Mouse (Mus musculus) liver, embryonic 15.5 days (tissue): ENCODE data around the gene Pdzph1. TPM values are rescaled to one million over a fixed set of nuclear protein-coding genes. Genes with fewer than 3 reads are reported as not detected.

ENCODE experiments used
- ATAC-seq: fragments of 200-750 bp; cut with Nextera tagmentation; 2 replicates; pipeline ENCODE4 v1.8.0; 2017; ENCODE audit warnings: moderate number of reproducible peaks, mild to moderate bottlenecking, moderate library complexity; ENCODE audit not compliant: insufficient read depth
- H3K27ac ChIP-seq: fragments of 300-500 bp; sonication (generic); replicated peaks from 2 replicates; pipeline ENCODE4 v1.5.1; 2015; ENCODE audit warnings: mild to moderate bottlenecking, inconsistent platforms
- H3K27me3 ChIP-seq: fragments of 300-500 bp; sonication (generic); 2 replicates; pipeline ENCODE4 v1.6.1; 2015; ENCODE audit warnings: mild to moderate bottlenecking, inconsistent platforms
- H3K36me3 ChIP-seq: fragments of 300-500 bp; sonication (generic); replicated peaks from 2 replicates; pipeline ENCODE4 v1.6.1; 2015; ENCODE audit warnings: moderate library complexity, mild to moderate bottlenecking, inconsistent platforms
- H3K4me1 ChIP-seq: fragments of 300-500 bp; sonication (generic); replicated peaks from 2 replicates; pipeline ENCODE4 v1.6.1; 2015; ENCODE audit warnings: inconsistent platforms
- H3K4me2 ChIP-seq: fragments of 300-500 bp; sonication (generic); 2 replicates; pipeline ENCODE4 v1.6.1; 2015; ENCODE audit warnings: moderate library complexity, mild to moderate bottlenecking, inconsistent platforms
- H3K4me3 ChIP-seq: fragments of 300-500 bp; sonication (generic); replicated peaks from 2 replicates; pipeline ENCODE4 v1.5.1; 2015; ENCODE audit warnings: mild to moderate bottlenecking, inconsistent platforms
- H3K9ac ChIP-seq: fragments of 300-500 bp; sonication (generic); 2 replicates; pipeline ENCODE4 v1.6.1; 2015; ENCODE audit warnings: moderate library complexity, mild to moderate bottlenecking, inconsistent platforms
- H3K9me3 ChIP-seq: fragments of 300-500 bp; sonication (generic); replicated peaks from 2 replicates; pipeline ENCODE4 v1.6.1; 2016; ENCODE audit warnings: inconsistent platforms
- WGBS: fragments of 180-500 bp; shearing (Covaris S2); methylation state at CpG from one replicate; pipeline ENCODE4 v1.1.7; 2015; ENCODE audit warnings: mixed read lengths; ENCODE audit not compliant: insufficient replicate concordance; 5-methylcytosine and 5-hydroxymethylcytosine counted together
- polyA plus RNA-seq: library from polyadenylated mRNA; unstranded; fragments of >200 nt; fragmentation: Nextera tagmentation; extraction: Ambion mirVana; gene quantifications from 2 replicates; pipeline ENCODE4 v1.2.1, GENCODE M21; 2015

The Pdzph1 gene
- polyA plus RNA-seq, 1 experiment from 2014 or later, result 0.31 TPM

DNA sequence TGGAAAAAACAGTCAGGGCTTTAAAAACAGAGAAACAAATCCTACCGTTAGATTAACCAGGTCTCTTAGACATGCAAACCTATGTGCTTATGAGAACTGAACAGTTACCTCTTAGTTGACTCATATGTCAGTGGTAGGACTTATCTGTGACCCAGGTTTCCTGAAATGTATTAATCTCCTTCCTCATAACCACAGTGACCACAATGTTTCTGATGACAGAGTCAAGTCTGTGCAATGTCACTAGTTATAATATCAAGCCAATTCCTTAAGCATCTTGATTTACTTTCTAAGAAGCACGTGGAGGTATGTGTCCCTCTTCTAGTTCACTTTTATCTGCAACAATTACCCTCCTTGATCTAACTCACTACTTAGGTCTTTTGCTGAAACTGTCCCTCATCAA lies 68.4 kb downstream of the Pdzph1 start:
- no peaks in the 10 kb centered on the region for H3K27me3 ChIP-seq
- H3K9me3 ChIP-seq, result no peaks in the 10 kb centered on the region
- H3K36me3 ChIP-seq, result no peaks in the 10 kb centered on the region
- no peak overlapping the region for H3K4me2 ChIP-seq
- H3K4me1 ChIP-seq, result peaks cover 33% of the 10 kb centered on the region
- no peak overlapping the region for H3K4me3 ChIP-seq
- no peak for ATAC-seq
- no peak overlapping the region for H3K27ac ChIP-seq
- WGBS, result 9% methylated on average over 2 of the region's 2 CpGs
- no peak overlapping the region for H3K9ac ChIP-seq

DNA sequence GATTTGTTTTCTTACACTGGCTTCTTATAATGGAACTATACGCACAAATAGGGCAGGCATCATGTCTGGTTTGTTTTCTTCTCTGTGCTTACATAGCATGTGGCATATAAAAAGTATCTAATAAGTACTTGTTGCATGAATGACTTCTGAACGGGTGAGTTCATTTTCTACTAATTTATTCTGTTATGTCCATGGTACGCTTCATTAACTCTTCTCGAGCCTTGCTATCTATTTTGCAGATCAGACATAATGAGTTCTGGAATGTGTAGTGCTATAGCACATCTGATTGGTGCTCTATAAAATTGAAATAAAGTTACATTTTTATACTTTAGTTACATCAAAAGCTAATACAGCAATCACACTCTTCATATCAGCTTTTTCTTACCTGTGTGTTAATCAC lies 71.2 kb downstream of the Pdzph1 start:
- Histone ChIP-seq H3K9me3 (no peaks in the 10 kb centered on the region), H3K9ac (no peak overlapping the region), H3K27ac (no peak overlapping the region), H3K4me3 (no peak overlapping the region), H3K4me2 (no peak overlapping the region), H3K4me1 (peaks cover 24% of the 10 kb centered on the region), H3K36me3 (no peaks in the 10 kb centered on the region), H3K27me3 (no peaks in the 10 kb centered on the region)
- WGBS, result 61% methylated on average over 4 of the region's 4 CpGs
- ATAC-seq, result no peak

DNA sequence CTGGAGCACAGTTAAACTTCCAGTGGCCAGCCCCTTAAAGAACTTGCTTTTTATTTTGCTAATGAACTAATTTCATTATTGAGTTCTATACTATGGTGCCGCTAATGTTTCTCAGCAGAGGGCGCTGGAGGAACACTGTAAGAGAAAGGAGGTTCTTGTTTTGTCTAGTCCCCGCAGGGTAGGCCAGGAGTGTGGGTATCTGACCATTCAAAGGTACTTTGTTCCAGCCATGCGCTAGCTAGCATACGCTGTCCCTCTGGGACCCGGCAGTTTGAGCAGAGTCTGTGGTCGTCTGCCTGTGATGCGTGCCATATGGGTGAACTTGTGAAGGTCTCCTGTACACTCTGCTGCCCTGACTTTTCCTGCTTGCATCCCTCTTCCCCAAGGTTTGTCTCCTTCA lies 72.1 kb downstream of the Pdzph1 start:
- 6% methylated on average over 8 of the region's 8 CpGs for WGBS
- H3K36me3 ChIP-seq, result no peaks in the 10 kb centered on the region
- H3K9ac ChIP-seq, result no peak overlapping the region
- H3K9me3 ChIP-seq, result no peaks in the 10 kb centered on the region
- no peak overlapping the region for H3K27ac ChIP-seq
- no peak overlapping the region for H3K4me3 ChIP-seq
- ATAC-seq, result 0 out of 2 replicates have a peak, but pooled peaks have one; percentile 40
- H3K27me3 ChIP-seq, result no peaks in the 10 kb centered on the region
- peaks cover 17% of the 10 kb centered on the region for H3K4me1 ChIP-seq
- 0 out of 2 replicates have a peak overlapping the region, but pooled peaks have one; percentile 16 for H3K4me2 ChIP-seq

DNA sequence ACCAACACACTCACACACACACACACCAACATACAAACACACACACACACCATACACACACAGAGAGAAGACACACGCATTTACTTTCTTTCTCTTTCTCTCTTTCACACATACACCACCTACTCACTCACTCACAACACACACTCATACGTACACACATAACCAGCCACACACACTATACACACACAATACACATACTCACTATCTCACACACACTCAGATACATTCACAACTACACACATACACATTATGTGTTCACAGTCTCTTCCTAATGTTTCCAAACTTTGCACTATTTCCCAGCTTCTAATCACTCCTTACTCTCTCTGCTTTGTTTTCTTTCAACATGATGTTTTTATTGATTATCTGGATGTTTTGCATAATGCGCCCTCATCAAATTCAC lies 72.6 kb downstream of the Pdzph1 start:
- H3K27me3 ChIP-seq, result no peaks in the 10 kb centered on the region
- H3K9ac ChIP-seq, result no peak overlapping the region
- no peaks in the 10 kb centered on the region for H3K36me3 ChIP-seq
- H3K4me2 ChIP-seq, result no peak overlapping the region
- 55% methylated on average over 3 of the region's 3 CpGs for WGBS
- no peak for ATAC-seq
- no peaks in the 10 kb centered on the region for H3K9me3 ChIP-seq
- H3K4me1 ChIP-seq, result peaks cover 11% of the 10 kb centered on the region
- H3K4me3 ChIP-seq, result no peak overlapping the region
- no peak overlapping the region for H3K27ac ChIP-seq

DNA sequence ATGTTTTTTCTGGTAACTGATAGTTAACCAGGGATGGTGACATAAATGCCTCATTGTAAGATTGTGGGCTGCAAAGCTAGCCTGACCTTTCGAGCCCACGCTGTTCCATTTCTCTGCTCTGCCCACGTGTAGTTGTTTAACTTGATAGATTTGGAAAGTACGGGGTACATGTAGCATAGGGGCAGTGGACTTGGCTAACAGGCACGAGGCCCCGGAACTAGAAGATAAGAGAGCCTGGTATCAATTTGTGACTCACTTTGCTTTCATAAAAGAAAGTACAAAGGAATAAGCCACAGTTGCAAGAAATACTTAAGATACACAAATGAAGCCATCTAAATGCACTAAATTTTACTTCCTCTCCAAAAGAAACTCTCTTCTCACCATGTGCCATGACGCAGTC lies 79.6 kb downstream of the Pdzph1 start:
- no peak for ATAC-seq
- no peak overlapping the region for H3K27ac ChIP-seq
- H3K36me3 ChIP-seq, result no peaks in the 10 kb centered on the region
- no peak overlapping the region for H3K9ac ChIP-seq
- H3K27me3 ChIP-seq, result no peaks in the 10 kb centered on the region
- no peak overlapping the region for H3K4me2 ChIP-seq
- 57% methylated on average over 7 of the region's 7 CpGs for WGBS
- H3K4me3 ChIP-seq, result no peak overlapping the region
- no peaks in the 10 kb centered on the region for H3K4me1 ChIP-seq
- H3K9me3 ChIP-seq, result no peaks in the 10 kb centered on the region

DNA sequence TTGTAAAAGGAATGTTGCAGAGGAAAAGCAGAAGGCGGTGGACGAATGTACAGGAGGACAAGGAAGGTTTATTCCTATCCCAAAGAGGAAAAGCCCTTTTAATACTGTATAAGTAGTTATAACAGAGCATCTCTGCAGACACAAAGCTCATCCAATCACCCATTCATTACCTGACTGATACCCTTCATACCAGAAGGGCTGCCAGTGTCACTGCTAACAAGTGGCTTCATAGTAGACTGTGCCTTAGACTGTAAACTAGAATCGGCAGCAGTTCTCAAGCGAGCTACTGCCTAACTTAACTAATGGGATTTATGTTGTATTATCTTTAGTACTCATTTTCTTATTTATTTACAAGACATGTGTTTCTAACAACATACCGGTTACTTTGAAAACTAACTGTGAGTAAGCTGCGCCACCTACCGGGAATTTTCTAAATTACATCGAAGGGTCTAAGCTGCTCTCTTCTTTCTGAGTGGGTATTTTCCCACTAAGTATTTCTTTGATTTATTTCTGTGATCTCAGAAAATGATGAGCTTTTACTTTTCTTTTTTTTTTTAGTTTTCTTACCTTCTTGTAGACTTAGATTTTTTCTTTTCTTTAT lies 82.0 kb downstream of the Pdzph1 start:
- H3K27me3 ChIP-seq, result no peaks in the 10 kb centered on the region
- H3K27ac ChIP-seq, result no peak overlapping the region
- H3K4me3 ChIP-seq, result no peak overlapping the region
- 30% methylated on average over 8 of the region's 8 CpGs for WGBS
- ATAC-seq, result no peak
- no peaks in the 10 kb centered on the region for H3K36me3 ChIP-seq
- H3K4me2 ChIP-seq, result no peak overlapping the region
- H3K9me3 ChIP-seq, result no peaks in the 10 kb centered on the region
- no peaks in the 10 kb centered on the region for H3K4me1 ChIP-seq
- no peak overlapping the region for H3K9ac ChIP-seq

DNA sequence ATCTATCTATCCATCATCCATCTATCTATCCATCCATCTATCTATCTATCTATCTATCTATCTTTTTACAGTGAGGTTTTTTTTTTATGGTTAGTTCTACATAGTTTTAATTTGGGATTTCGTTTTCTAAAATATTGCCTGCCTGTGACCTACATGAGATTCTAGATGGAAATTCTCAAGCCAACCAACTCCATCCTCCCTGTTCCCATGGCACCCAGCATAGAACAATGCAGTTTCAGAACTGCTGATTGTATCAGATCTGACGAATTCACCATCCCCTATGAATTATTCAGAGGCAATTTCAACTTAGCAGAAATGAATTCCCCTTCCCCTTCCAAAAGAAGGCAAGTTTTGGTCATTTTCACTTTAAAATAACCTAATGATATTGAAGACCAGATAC lies 85.2 kb downstream of the Pdzph1 start:
- Histone ChIP-seq H3K27me3 (no peaks in the 10 kb centered on the region), H3K4me2 (no peak overlapping the region), H3K9me3 (no peaks in the 10 kb centered on the region), H3K4me3 (no peak overlapping the region), H3K9ac (no peak overlapping the region), H3K36me3 (no peaks in the 10 kb centered on the region), H3K27ac (no peak overlapping the region), H3K4me1 (no peaks in the 10 kb centered on the region)
- no peak for ATAC-seq
- 54% methylated on average over 2 of the region's 2 CpGs for WGBS

DNA sequence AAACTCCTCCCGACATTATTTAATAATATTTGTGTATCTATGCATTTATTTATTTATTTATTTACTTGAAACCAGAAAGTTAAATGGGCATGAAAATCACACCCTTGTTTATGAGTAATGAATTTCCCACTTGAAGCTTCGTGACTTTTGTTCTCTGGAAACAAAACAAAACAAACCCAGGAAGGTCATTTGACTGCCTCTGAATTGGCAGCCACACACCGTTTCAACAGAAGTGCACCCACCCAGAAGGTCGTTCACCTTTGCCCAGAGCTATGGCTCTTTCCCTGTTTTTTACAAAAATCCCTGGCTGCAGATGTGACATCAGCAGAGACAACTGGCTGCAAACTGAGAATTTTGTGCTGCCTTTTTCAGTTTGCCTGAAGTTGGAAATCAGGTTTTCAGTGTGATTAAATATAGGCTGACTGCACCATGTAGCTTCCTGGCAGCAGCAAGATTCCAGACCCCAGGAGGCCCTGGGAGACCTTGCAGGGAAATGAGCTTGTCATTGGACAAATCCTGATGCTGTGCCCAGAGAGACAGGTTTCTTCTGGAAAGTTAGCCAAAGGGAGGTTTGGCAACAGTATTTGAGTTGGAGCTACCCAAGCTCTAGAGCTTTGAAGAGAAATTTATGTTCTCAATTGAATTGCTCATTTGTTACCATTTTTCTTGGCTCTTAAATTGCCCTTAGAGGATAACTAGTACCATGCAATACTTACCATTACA lies 99.5 kb downstream of the Pdzph1 start:
- no peaks in the 10 kb centered on the region for H3K4me1 ChIP-seq
- no peaks in the 10 kb centered on the region for H3K36me3 ChIP-seq
- no peak overlapping the region for H3K4me2 ChIP-seq
- ATAC-seq, result no peak
- no peaks in the 10 kb centered on the region for H3K27me3 ChIP-seq
- H3K9ac ChIP-seq, result no peak overlapping the region
- no peak overlapping the region for H3K4me3 ChIP-seq
- no peak overlapping the region for H3K27ac ChIP-seq
- no peaks in the 10 kb centered on the region for H3K9me3 ChIP-seq
- WGBS, result 44% methylated on average over 4 of the region's 4 CpGs

DNA sequence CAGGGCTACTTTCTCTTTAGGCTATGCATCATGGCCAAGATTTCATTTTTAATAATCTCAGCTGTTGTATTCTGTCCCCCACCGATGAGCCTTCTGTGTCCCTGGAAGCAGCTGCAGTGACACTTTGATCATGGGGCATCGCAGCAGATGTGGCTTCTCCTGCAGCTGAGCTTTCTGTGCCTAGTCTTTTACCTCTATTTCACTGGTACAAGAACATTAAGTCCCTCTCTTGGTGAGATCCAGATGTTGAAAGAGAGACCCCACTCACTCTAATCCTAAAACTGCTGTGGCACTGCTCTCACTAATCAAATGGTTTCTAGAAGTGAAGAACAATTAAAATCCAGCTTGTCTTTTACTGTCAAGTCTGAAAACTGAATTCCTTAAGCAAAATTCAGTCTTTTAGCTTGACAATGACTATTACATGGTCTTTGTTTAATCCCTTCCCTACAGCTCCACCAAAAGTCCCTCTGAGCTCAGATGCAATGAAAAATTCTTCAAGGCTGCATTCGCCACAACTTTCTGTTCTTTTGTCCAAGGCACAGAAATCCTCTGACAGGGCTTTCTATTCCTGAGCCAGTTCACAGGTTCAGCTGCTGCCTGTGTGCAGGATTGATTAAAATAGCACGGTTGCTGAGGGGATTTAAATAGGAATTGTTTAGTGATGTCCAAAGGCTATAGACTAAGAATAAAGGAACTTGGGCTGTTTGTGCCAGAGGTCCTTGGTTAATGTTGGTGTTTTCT lies 101.1 kb downstream of the Pdzph1 start:
- Histone ChIP-seq H3K4me1 (no peaks in the 10 kb centered on the region), H3K36me3 (no peaks in the 10 kb centered on the region), H3K9ac (no peak overlapping the region), H3K27ac (no peak overlapping the region), H3K9me3 (no peaks in the 10 kb centered on the region), H3K27me3 (no peaks in the 10 kb centered on the region), H3K4me2 (no peak overlapping the region), H3K4me3 (no peak overlapping the region)
- no peak for ATAC-seq
- WGBS, result 58% methylated on average over 4 of the region's 4 CpGs

DNA sequence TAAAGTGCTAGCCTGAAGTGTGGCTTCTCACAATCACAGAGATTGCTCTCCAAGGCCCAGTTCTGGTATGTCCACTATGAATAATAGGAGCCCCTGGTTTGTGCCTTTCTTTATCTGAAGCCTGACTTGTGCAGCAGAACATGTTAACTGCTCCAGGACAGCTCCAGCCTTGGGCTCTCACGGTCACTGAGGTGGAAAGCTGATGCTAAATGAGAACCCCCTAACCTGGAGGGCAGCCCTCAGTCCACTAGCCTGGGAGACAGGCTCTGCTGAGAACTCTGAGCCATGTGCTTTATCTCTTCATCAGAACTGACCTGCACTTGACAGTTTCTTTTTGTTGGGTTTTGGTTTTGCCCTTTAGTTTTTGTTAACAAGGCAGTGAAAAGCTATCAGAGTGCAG lies 106.8 kb downstream of the Pdzph1 start:
- Histone ChIP-seq H3K27me3 (no peaks in the 10 kb centered on the region), H3K4me3 (no peak overlapping the region), H3K9ac (no peak overlapping the region), H3K36me3 (no peaks in the 10 kb centered on the region), H3K4me2 (no peak overlapping the region), H3K9me3 (no peaks in the 10 kb centered on the region), H3K4me1 (no peaks in the 10 kb centered on the region), H3K27ac (no peak overlapping the region)
- ATAC-seq, result no peak
- WGBS, result 53% methylated on average over 1 of the region's 1 CpGs

DNA sequence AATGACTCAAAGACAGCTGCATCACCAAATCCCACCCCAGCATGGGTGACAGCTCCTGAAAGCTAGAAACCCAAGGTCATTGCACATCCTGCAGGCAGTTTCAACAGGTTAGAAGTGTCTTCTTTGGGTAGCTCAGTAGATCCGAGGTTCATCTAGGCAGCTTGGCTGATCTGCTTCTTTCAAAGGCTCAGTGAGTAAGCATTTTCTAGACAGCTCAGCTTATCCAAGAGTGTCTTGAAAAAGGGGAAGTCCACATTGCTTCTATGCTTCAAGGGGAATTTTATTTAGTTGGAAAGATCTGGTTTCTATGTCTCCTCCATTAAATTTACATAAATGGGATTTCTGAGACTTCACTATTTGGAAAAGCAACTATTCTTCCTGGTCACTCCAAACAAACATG lies 117.8 kb downstream of the Pdzph1 start:
- H3K36me3 ChIP-seq, result no peaks in the 10 kb centered on the region
- 18% methylated on average over 1 of the region's 1 CpGs for WGBS
- no peak for ATAC-seq
- H3K4me2 ChIP-seq, result no peak overlapping the region
- no peak overlapping the region for H3K4me3 ChIP-seq
- no peaks in the 10 kb centered on the region for H3K9me3 ChIP-seq
- H3K27ac ChIP-seq, result no peak overlapping the region
- H3K27me3 ChIP-seq, result no peaks in the 10 kb centered on the region
- H3K9ac ChIP-seq, result no peak overlapping the region
- no peaks in the 10 kb centered on the region for H3K4me1 ChIP-seq
